Mouse (Mus musculus): ENCODE measurements around the gene Slc9a9.
A peak's percentile ranks its signal among the peaks of the same experiment; 100 is the strongest.

Gene Slc9a9

DNA sequence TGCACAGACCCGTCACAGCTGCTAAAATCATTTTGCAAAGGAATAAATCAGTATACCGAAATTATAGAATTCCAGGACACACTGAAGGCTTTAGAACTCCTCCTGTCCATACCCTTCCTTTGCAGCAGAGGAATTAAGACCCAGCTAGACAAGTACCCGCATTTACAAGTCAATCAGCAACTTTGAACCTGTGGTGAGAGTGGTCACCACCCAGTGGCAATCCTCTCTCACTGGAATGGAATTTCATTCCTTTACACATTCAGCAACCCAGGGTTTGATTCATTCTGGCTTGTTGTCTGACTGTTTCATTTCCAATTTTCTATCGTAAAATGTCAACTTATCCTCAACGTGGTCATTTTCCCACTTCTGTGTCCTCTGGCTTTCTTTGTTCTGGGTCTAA lies 67.5 kb downstream of the Slc9a9 start:
- DNase-seq, result no peak

DNA sequence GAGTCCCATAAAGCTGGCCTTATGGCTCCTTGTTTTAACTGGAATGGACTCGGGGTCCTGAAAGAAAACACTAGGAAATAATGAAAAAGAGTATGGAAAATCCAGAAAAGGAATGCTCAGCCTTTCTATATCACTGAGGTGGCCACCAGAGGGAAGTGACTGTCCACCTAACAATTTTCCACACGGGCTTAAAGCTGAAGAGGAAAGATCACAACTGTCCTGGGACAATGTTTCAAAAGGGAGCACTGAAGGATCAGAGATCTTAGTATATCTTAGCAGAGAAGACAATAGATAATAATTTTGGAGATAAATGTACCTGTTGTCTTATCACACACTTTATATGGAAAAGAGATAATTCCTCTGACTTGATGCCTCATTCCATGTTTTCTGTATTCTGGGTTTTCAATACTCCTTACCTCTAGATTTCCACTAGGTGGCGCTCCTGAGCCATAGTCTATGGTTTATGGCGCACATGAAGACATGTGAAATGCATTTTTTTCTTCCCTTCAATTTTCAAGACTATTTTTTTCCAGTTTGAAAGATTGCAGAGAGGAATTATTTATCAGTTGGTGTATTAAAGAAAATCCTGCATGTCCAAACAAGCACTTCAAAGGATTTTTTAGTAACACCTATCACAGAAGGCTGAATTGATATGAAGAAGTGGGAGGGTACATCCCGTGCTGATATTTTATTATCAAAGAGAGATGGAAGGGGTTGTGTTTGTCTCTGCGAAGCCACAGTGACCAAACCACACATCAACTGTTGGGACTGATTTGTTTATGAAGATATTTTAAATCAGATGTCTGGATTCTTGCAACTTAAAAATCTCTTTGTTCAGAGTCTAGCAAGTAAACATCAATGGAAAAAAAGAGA lies 69.1 kb downstream of the Slc9a9 start:
- peak; percentile 59 for DNase-seq

DNA sequence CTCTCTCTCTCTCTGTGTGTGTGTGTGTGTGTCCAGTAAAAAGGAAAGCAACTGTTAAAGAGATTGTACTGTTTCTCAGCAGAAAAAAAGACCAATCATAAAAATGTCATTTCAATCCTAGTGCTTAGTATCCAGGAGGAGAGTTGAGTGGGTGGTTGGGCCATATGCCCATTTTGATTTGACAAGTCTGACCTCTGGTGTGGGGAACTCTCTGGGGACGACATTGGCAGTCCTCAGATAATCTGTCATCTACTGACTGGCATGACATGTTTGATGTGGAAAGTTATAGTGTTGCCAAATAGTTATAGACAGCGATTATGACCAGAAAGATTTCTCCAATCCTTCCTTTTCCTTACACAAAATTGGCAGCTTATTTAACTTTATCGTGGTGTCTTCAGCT lies 71.1 kb downstream of the Slc9a9 start:
- DNase-seq, result no peak

- no peak for DNase-seq
Observed at GRCm38 (mm10) chr9:94743291-94743690, 73.6 kb downstream of the Slc9a9 start.

- no peak for DNase-seq
Observed at GRCm38 (mm10) chr9:94748503-94748902, 78.8 kb downstream of the Slc9a9 start.

DNA sequence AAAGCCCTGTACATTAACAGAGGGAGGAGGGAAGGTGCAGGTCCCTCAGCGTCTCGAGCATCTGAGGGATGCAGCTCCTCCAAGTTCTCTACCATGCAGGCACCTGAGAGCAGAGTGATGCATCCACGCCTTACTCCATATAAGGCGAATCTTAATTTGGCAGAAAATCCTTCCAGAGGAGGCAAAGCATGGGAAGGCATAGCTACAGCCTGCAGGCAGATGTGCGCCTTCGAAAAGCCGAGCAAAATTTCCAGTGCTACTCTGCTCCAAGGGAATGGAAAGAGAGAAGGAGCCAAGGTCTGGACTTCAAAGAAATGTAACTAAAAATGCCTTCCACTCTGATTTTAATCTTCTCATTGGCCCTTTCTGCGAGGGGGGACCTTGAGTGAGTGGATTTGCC lies 80.5 kb downstream of the Slc9a9 start:
- no peak for DNase-seq

DNA sequence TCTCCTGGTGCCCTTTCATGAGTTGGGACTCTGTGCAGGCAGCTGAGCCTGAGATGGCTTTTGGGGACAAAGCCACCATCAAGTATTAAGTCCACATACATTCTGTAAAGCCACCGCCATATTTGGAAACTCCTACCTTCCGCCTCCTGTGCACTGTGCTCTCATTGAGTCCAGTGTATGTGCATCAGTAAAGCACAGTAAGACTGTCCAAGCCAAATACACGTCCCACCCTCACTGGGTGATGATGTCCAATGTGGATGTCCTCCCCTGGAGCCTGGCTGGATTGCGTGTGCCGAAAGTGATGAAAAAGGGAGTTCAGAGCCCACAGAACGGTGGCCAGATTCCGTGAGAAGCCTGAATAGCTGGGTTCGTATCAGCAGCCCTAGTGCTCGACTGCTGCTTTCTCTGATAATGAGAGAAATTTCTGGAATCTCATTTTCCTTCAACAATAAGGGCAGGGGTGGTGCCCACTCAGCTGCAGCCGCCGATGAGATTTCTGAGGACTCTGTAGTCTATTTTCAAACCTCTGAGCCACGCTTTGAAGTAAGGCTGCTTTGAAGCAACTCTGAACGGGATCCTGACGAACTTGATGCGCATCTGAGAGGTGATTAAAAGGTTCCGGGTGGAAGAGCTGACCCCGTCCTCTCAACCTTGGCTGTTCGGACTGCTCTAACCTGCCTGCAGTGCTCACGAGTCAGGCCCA lies 81.4 kb downstream of the Slc9a9 start:
- no peak for DNase-seq

DNA sequence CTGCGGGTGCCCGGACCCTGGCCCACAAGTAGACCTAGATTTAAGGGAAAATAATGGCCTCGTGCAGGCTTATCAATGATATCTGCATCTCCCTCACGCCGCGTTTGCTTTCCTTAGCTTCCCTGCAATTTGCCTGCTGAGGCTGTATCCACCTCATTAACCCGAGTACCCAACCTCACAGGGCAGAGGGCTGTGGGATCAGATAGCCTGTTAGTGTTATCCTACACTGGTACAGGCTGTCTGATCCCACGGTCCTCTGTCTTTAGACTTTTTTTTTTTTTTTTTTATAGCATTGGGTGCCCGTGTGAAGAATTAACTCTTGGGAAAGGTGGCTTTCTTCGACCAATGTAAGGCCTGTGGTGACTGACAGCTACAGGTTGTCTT lies 81.9 kb downstream of the Slc9a9 start:
- DNase-seq, result no peak

GRCm38 (mm10) chr9:94752121-94752520 lies 82.4 kb downstream of the Slc9a9 start:
- no peak for DNase-seq

GRCm38 (mm10) chr9:94759904-94760303 lies 90.2 kb downstream of the Slc9a9 start:
- DNase-seq, result no peak

- DNase-seq, result no peak
Observed at GRCm38 (mm10) chr9:94768114-94768513, 98.4 kb downstream of the Slc9a9 start.

DNA sequence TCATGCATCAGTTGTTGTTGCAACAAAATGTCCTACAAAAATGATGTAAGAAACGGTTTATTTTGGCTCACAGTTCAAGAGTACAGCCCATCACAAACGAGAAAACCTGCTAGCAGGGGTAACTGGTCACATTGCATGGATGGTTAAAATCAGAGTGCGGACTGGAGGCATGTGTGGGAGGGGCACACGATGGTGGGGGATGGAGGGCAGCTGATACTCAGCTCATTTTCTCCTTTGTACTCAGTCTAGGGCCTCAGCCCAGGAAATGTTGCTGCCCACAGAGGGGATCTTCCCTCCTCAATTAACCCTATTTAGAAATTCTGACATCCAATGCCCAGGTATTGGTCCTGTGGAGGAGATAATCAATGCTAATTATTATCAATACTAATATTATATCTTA lies 98.8 kb downstream of the Slc9a9 start:
- no peak for DNase-seq

DNA sequence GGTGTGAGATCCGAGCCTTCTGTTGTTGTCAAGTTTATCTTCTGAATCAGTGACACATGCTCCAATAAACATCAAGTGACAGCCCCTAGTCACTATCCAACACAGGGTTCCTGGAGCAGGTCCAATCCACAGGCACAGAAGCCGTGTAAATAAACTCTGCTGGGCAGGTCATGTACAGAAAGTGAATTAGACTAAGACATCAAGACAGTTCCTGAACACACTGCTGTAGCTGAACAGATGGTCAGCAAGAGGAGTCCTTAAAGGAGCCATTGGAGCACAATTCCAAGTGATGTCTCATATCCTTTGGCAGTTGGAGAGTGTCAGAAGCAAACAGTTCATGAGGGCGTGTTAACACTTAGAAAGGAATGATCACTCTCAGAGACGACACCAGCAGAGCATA lies 103.6 kb downstream of the Slc9a9 start:
- no peak for DNase-seq

DNA sequence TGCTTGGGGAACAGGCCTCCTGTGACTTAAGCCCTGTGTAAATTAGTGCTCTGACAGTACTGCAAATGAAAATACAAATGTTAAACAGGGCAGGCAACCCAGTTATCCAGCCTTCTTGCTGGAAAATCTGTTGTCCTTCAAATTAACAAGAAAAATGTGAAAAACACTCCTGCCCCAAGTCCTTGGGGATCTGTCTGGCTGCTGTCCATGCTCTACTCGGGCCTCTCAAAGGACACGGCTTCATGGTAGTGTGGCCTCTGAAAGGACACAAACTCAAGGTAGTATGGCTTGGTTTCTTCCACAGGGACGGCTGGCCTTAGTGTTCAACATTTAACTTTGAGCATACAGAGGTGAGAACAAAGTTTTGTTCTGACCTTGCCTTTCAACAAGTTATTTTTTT lies 118.6 kb downstream of the Slc9a9 start:
- no peak for DNase-seq

- no peak for DNase-seq
Observed at GRCm38 (mm10) chr9:94790966-94791365, 121.3 kb downstream of the Slc9a9 start.

GRCm38 (mm10) chr9:94803073-94803472 lies 133.4 kb downstream of the Slc9a9 start:
- DNase-seq, result no peak

- no peak for DNase-seq
Observed at GRCm38 (mm10) chr9:94805506-94805905, 135.8 kb downstream of the Slc9a9 start.

- no peak for DNase-seq
Observed at GRCm38 (mm10) chr9:94815518-94815917, 145.8 kb downstream of the Slc9a9 start.

GRCm38 (mm10) chr9:94821268-94821667 lies 151.6 kb downstream of the Slc9a9 start:
- DNase-seq, result no peak

DNA sequence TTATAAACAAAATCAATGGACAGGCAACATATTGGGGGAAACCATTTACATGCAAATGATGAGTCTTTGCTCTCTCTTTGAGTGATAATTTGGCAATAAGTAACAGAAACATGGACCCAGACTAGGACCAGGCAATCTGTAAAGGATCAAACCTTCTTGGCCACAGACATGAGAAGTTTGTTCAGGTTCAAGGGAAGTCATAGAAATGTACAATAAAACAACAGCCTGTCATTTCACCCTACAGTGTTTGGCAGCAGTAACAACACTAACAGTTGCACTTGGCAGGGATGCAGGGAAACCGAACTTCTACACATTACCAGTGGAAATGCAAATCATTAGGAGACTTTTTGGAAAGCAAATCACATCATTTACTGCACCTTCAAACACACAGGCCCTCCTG lies 164.1 kb downstream of the Slc9a9 start:
- DNase-seq, result no peak

DNA sequence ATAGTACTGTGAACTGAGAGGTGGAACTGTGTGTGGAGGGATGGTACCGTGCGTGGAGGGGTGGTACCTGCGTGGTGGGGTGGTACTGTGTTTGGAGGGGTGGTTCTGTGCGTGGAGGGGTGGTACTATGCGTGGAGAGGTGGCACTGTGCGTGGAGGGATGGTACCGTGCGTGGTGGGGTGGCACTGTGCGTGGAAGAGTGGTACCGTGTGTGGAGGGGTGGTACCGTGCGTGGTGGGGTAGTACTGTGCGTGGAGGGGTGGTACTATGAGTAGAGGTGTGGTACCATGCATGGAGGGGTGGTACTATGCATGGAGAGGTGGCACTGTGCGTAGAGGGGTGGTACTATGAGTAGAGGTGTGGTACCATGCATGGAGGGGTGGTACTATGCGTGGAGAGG lies 167.7 kb downstream of the Slc9a9 start:
- DNase-seq, result no peak

GRCm38 (mm10) chr9:94838479-94839031 lies 168.8 kb downstream of the Slc9a9 start:
- no peak for DNase-seq

DNA sequence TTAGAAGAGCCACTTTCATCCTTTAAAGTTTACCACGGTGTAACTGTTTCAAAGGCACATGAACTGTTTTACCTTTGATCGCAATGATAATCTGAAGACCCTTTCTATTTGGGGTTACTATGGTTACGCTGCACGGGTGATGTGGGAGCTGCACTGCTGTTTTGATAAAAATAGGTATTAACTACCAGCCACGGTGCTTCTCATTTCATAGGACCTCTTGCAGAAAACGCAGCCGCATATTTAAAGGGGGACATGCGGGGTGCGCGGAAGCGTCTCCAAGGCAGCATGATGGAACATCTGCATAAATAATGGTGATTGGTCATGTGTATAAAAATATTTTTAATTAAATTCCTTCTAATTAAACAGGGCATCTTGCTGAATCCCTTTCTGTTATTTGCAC lies 169.5 kb downstream of the Slc9a9 start:
- DNase-seq, result no peak

DNA sequence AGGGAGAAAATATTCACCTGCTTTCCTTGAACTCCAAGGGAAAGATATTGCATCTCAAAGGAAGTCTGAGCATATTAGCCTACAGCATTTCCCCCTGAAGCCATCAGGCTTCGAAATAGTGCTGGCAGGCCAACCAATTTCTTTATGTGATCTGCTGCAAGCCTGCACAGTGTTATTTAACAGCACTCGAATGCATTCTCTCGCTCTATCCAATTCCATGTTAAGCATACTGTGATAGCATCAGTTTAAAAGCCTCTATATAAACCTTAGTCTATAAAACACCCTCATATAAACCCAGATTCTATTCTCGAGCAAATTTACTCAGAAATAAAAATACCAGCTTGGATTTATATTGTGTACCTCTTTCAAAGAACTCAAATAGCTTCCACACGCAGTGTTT lies 170.7 kb downstream of the Slc9a9 start:
- no peak for DNase-seq
